Mouse (Mus musculus) ES-E14 (cell line): Measurements from ENCODE around the gene Tuba3b. TPM values are rescaled to one million over a fixed set of nuclear protein-coding genes. Genes with fewer than 3 reads are reported as not detected.

ENCODE experiments used
- DNase-seq: peaks from one replicate; pipeline ENCODE4 v3.0.0-alpha.2; 2013; ENCODE audit warnings: low read depth, low spot score
- H3K27ac ChIP-seq: 2 replicates; pipeline ENCODE4 v1.5.1; 2012; ENCODE audit warnings: low read depth, mild to moderate bottlenecking, low read length, moderate library complexity, mixed read lengths; ENCODE audit not compliant: poor library complexity, insufficient read depth, severe bottlenecking
- H3K36me3 ChIP-seq: 2 replicates; pipeline ENCODE4 v1.6.1; 2012; ENCODE audit warnings: mild to moderate bottlenecking, low read length, moderate library complexity, mixed read lengths; ENCODE audit not compliant: control insufficient read depth, poor library complexity, insufficient read depth, severe bottlenecking
- H3K4me1 ChIP-seq, 2 experiments: fragments of 150-350 bp in 1 of 2; sonication (generic) in 1 of 2; 2 replicates each; pipeline ENCODE4 v1.6.1; 2012; ENCODE audit warnings: low read length in 2 of 2, mild to moderate bottlenecking in 1 of 2, mixed read lengths in 1 of 2; ENCODE audit not compliant: control insufficient read depth in 2 of 2, insufficient read depth in 2 of 2, poor library complexity in 1 of 2
- H3K4me3 ChIP-seq, 2 experiments: fragments of 150-350 bp in 1 of 2; sonication (generic) in 1 of 2; 2 replicates each; pipeline ENCODE4 v1.5.1; 2012; ENCODE audit warnings: low read length in 2 of 2, low read depth in 1 of 2, mild to moderate bottlenecking in 1 of 2, mixed read lengths in 1 of 2; ENCODE audit not compliant: insufficient read depth in 1 of 2, poor library complexity in 1 of 2, severe bottlenecking in 1 of 2
- H3K9ac ChIP-seq: 2 replicates; pipeline ENCODE4 v1.6.1; 2012; ENCODE audit warnings: low read depth, mild to moderate bottlenecking, low read length, mixed read lengths; ENCODE audit not compliant: poor library complexity, insufficient read depth, severe bottlenecking
- H3K9me3 ChIP-seq: fragments of 150-350 bp; sonication (generic); 2 replicates; pipeline ENCODE4 v1.6.1; 2012; ENCODE audit warnings: low read depth, mild to moderate bottlenecking, low read length; ENCODE audit not compliant: control insufficient read depth, insufficient read depth
- CHD2 ChIP-seq: IDR thresholded peaks from 2 replicates; pipeline ENCODE4 v1.6.1; 2014; ENCODE audit warnings: mild to moderate bottlenecking, low read depth, low read length, inconsistent platforms
- HCFC1 ChIP-seq: IDR thresholded peaks from 2 replicates; pipeline ENCODE4 v1.6.1; 2012; ENCODE audit warnings: low read length, inconsistent platforms, borderline replicate concordance; ENCODE audit not compliant: insufficient read depth
- MAFK ChIP-seq: IDR thresholded peaks from 2 replicates; pipeline ENCODE4 v1.6.1; 2014; ENCODE audit warnings: mild to moderate bottlenecking, low read depth, low read length, inconsistent platforms; ENCODE audit not compliant: insufficient read depth
- ZC3H11A ChIP-seq: IDR thresholded peaks from 2 replicates; pipeline ENCODE4 v1.6.1; 2012; ENCODE audit warnings: low read depth, mild to moderate bottlenecking, inconsistent platforms, low read length, borderline replicate concordance
- ZNF384 ChIP-seq: IDR thresholded peaks from 2 replicates; pipeline ENCODE4 v1.6.1; 2012; ENCODE audit warnings: low read depth, low read length, inconsistent platforms
- in situ Hi-C, 2 experiments: fragments of 600-800 bp; cut with MboI; formaldehyde crosslinking; loops; one replicate each; pipeline ENCODE4 v1.15.1; 2025; ENCODE audit warnings: low sequenced_read_pairs in 2 of 2, inconsistent platforms in 1 of 2; ENCODE audit not compliant: unreplicated experiment in 2 of 2
- total RNA-seq: library from RNA; depleted of rRNA; stranded (reverse); fragments of 300-350 nt; gene quantifications from 2 replicates; pipeline ENCODE4 v1.2.3, GENCODE M21; 2012

Tuba3b gene
- total RNA-seq, 1 experiment = 5.7 TPM

GRCm38 (mm10) chr6:145573250-145574013 lies 42.1 kb upstream of the Tuba3b start:
- no peak for TF ChIP-seq CHD2
- DNase-seq = no peak
- in situ Hi-C loops = no loop called here

DNA sequence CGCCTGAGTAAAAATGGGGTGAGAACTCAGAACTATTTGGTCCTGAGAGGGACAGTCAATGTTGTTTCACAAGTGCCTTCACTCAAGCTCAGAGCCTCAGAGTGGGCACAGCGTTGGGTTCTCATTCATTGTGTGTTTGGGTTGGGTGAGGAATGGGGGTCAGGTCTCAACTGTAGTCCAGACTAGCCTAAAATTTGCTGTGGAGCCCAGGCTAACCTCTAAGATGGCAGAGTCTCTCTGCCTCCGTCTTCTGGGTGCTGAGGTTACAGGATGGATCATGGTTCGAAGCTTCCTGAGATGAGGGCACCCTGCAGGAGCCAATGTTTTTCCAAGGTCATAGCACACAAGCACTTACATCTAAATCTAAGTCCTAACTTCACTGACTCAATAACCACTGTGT lies 38.8 kb upstream of the Tuba3b start:
- no peaks in the 10 kb centered on the region for H3K36me3 ChIP-seq
- TF ChIP-seq MAFK (no peak), HCFC1 (no peak), ZC3H11A (no peak), CHD2 (no peak), ZNF384 (no peak)
- H3K9me3 ChIP-seq = no peaks in the 10 kb centered on the region
- no peaks in the 10 kb centered on the region for H3K4me1 ChIP-seq
- in situ Hi-C loops = no loop called here
- no peak overlapping the region for H3K9ac ChIP-seq
- no peak for DNase-seq
- no peak overlapping the region for H3K27ac ChIP-seq
- no peak overlapping the region for H3K4me3 ChIP-seq

More at GRCm38 (mm10) chr6:145573250-145574013, 42.1 kb upstream of the Tuba3b start:
- Histone ChIP-seq H3K9me3 (no peaks in the 10 kb centered on the region), H3K36me3 (no peaks in the 10 kb centered on the region), H3K4me1 (no peaks in the 10 kb centered on the region), H3K27ac (no peak overlapping the region), H3K9ac (no peak overlapping the region), H3K4me3 (no peak overlapping the region)

GRCm38 (mm10) chr6:145578457-145579185 lies 36.9 kb upstream of the Tuba3b start:
- Histone ChIP-seq H3K9ac (no peak overlapping the region), H3K27ac (no peak overlapping the region), H3K36me3 (no peaks in the 10 kb centered on the region), H3K9me3 (no peaks in the 10 kb centered on the region), H3K4me1 (no peaks in the 10 kb centered on the region), H3K4me3 (no peak overlapping the region)
- no peak for DNase-seq
- in situ Hi-C loops = no loop called here
- TF ChIP-seq ZNF384 = no peak
- no peak for TF ChIP-seq ZC3H11A
- no peak for TF ChIP-seq CHD2
- TF ChIP-seq MAFK = no peak
- TF ChIP-seq HCFC1 = no peak

DNA sequence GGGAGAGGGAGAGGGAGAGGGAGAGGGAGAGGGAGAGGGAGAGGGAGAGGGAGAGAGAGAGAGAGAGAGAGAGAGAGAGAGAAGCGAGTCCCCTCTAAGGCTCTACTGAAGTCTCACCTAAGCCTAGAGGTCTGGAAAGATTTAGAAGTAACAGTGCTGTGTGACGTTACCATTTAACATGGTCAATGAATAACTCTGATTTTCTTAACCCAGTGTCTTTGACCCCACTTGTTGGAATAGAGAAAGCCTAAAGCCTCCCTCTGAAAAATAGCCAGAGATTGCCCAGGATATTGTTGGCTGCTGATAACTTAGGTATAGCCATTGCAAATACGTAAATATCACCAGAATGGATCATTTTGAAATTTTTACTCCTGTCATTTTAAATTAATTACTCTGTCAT lies 35.8 kb upstream of the Tuba3b start:
- Histone ChIP-seq H3K9me3 (no peaks in the 10 kb centered on the region), H3K36me3 (no peaks in the 10 kb centered on the region), H3K4me3 (no peak overlapping the region), H3K4me1 (no peaks in the 10 kb centered on the region), H3K27ac (no peak overlapping the region), H3K9ac (no peak overlapping the region)
- DNase-seq = no peak
- no peak for TF ChIP-seq ZC3H11A
- no peak for TF ChIP-seq MAFK
- TF ChIP-seq ZNF384 = no peak
- no peak for TF ChIP-seq HCFC1
- TF ChIP-seq CHD2 = no peak
- in situ Hi-C loops = no loop called here
